Mouse (Mus musculus) layer of hippocampus, adult 2 months (tissue): Measurements from ENCODE around the gene Sec24b. TPM values are rescaled to one million over a fixed set of nuclear protein-coding genes. Genes with fewer than 3 reads are reported as not detected.
A peak's percentile ranks its signal among the peaks of the same experiment; 100 is the strongest.

Experiments
- DNase-seq, 2 experiments: peaks; one replicate each; pipeline ENCODE4 v3.0.0; 2022; ENCODE audit warnings: low spot score in 2 of 2
- H3K27ac ChIP-seq: fragments of 200-600 bp; 2 replicates; pipeline ENCODE4 v1.8.1; 2022
- H3K4me3 ChIP-seq: fragments of 200-600 bp; 2 replicates; pipeline ENCODE4 v1.8.1; 2022; ENCODE audit warnings: mild to moderate bottlenecking
- CTCF ChIP-seq: fragments of 200-600 bp; conservative IDR thresholded peaks from 2 replicates; pipeline ENCODE4 v1.8.1; 2022; ENCODE audit warnings: antibody characterized with exemption, mild to moderate bottlenecking, moderate library complexity
- total RNA-seq, 2 experiments: library from RNA; stranded (reverse); gene quantifications; 2 replicates each; pipeline ENCODE4 v1.2.3; 2021

The Sec24b gene
- total RNA-seq, 2 experiments from 2014 or later: 57.3 to 62.1 TPM

- Histone ChIP-seq H3K27ac (no peak overlapping the region), H3K4me3 (no peak overlapping the region)
- TF ChIP-seq CTCF: no peak
- no peak for DNase-seq
These were observed 9.2 kb downstream of the Sec24b start for GRCm38 (mm10) chr3:130052116-130052515.

GRCm38 (mm10) chr3:130040711-130041110 lies 20.6 kb downstream of the Sec24b start:
- Histone ChIP-seq H3K4me3 (no peak overlapping the region), H3K27ac (no peak overlapping the region)
- TF ChIP-seq CTCF: no peak
- DNase-seq: no peak

GRCm38 (mm10) chr3:130040017-130040416 lies 21.3 kb downstream of the Sec24b start:
- no peak for TF ChIP-seq CTCF
- H3K27ac ChIP-seq: no peak overlapping the region
- no peak overlapping the region for H3K4me3 ChIP-seq
- no peak for DNase-seq

GRCm38 (mm10) chr3:130028741-130029140 lies 32.6 kb downstream of the Sec24b start:
- TF ChIP-seq CTCF: no peak
- DNase-seq: no peak
- Histone ChIP-seq H3K27ac (no peak overlapping the region), H3K4me3 (no peak overlapping the region)

- Histone ChIP-seq H3K4me3 (no peak overlapping the region), H3K27ac (peak overlapping the region; percentile 32)
- TF ChIP-seq CTCF: no peak
- peak; percentile 20 to 52 for DNase-seq
These were observed 35.2 kb downstream of the Sec24b start for GRCm38 (mm10) chr3:130026181-130026580.

- no peak overlapping the region for H3K27ac ChIP-seq
- H3K4me3 ChIP-seq: no peak overlapping the region
- no peak for DNase-seq
- TF ChIP-seq CTCF: no peak
These were observed 35.8 kb downstream of the Sec24b start for GRCm38 (mm10) chr3:130025556-130025955.

GRCm38 (mm10) chr3:130012943-130013342 lies 48.4 kb downstream of the Sec24b start:
- no peak for TF ChIP-seq CTCF
- no peak overlapping the region for H3K4me3 ChIP-seq
- no peak overlapping the region for H3K27ac ChIP-seq
- DNase-seq: no peak

GRCm38 (mm10) chr3:130011236-130011635 lies 50.1 kb downstream of the Sec24b start:
- no peak overlapping the region for H3K27ac ChIP-seq
- DNase-seq: no peak
- H3K4me3 ChIP-seq: no peak overlapping the region
- TF ChIP-seq CTCF: no peak

GRCm38 (mm10) chr3:130006141-130006540 lies 55.2 kb downstream of the Sec24b start:
- Histone ChIP-seq H3K27ac (no peak overlapping the region), H3K4me3 (no peak overlapping the region)
- no peak for DNase-seq
- no peak for TF ChIP-seq CTCF

GRCm38 (mm10) chr3:130000926-130001325 lies 60.4 kb downstream of the Sec24b start:
- no peak overlapping the region for H3K4me3 ChIP-seq
- no peak for DNase-seq
- no peak for TF ChIP-seq CTCF
- no peak overlapping the region for H3K27ac ChIP-seq

GRCm38 (mm10) chr3:129998526-129998925 lies 62.8 kb downstream of the Sec24b start:
- DNase-seq: no peak
- Histone ChIP-seq H3K27ac (no peak overlapping the region), H3K4me3 (no peak overlapping the region)
- no peak for TF ChIP-seq CTCF

GRCm38 (mm10) chr3:129998001-129998400 lies 63.4 kb downstream of the Sec24b start:
- Histone ChIP-seq H3K27ac (no peak overlapping the region), H3K4me3 (no peak overlapping the region)
- no peak for DNase-seq
- no peak for TF ChIP-seq CTCF

GRCm38 (mm10) chr3:129997324-129997723 lies 64.0 kb downstream of the Sec24b start:
- Histone ChIP-seq H3K4me3 (no peak overlapping the region), H3K27ac (no peak overlapping the region)
- TF ChIP-seq CTCF: no peak
- DNase-seq: no peak

GRCm38 (mm10) chr3:129987297-129987696 lies 74.1 kb downstream of the Sec24b start:
- no peak for TF ChIP-seq CTCF
- no peak for DNase-seq
- Histone ChIP-seq H3K4me3 (no peak overlapping the region), H3K27ac (no peak overlapping the region)

- Histone ChIP-seq H3K4me3 (no peak overlapping the region), H3K27ac (no peak overlapping the region)
- peak; percentile 48 for TF ChIP-seq CTCF
- DNase-seq: no peak
These were observed 76.0 kb downstream of the Sec24b start for GRCm38 (mm10) chr3:129985335-129985734.
